Mouse (Mus musculus): ENCODE data around the gene Cmtm8. TPM values are rescaled to one million over a fixed set of nuclear protein-coding genes. Genes with fewer than 3 reads are reported as not detected.

The Cmtm8 gene
- polyA plus RNA-seq, 1 experiment: 15.4 TPM

GRCm38 (mm10) chr9:114747466-114747865, 96.5 kb downstream of the Cmtm8 start:
- Histone ChIP-seq H3K27me3 (ENCODE audit: control insufficient read depth, insufficient read depth, low read length) (no peaks in the 10 kb centered on the region), H3K4me1 (replicated peaks; ENCODE audit: control insufficient read depth, insufficient read depth, low read length) (peaks cover 7% of the 10 kb centered on the region), H3K36me3 (ENCODE audit: control insufficient read depth, insufficient read depth, low read length) (peaks cover 41% of the 10 kb centered on the region), H3K27ac (ENCODE audit: control insufficient read depth, insufficient read depth, low read length) (no peak overlapping the region; the same call in 1 of the 2 replicates), H3K4me3 (ENCODE audit: control insufficient read depth, insufficient read depth, low read length) (no peak overlapping the region)
- WGBS: 96% methylated on average over 12 of the region's 12 CpGs
- no peak for TF ChIP-seq CTCF (IDR thresholded peaks at IDR 0.05; ENCODE audit: borderline replicate concordance, control insufficient read depth, extremely low read depth, insufficient read depth, low read length, poor library complexity)
- no peak for TF ChIP-seq POLR2A (IDR thresholded peaks at IDR 0.05; ENCODE audit: control insufficient read depth, extremely low read depth, insufficient read depth, low read length, poor library complexity)
- DNase-seq: no peak

DNA sequence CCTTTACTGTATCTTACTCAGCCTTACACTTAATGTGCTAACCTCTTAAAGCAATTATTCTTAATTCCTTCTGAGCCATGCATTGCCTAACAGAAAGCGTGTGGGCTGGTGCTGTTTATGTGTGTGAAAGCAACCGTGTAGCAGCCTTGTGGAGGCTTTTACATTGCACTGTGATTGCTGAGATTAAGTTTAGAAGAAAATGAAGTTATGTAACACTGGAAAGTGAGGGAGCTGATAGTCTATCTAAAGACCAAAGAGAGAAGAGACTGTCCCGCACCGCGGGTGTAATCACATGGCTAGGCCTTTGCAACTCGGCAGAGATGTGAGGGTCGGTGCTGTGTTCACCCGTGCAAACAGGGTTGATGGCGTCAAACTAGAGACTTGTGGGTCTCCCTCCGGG, 96.9 kb downstream of the Cmtm8 start:
- no peak for TF ChIP-seq POLR2A (IDR thresholded peaks at IDR 0.05; ENCODE audit: control insufficient read depth, extremely low read depth, insufficient read depth, low read length, poor library complexity)
- no peak for TF ChIP-seq CTCF (IDR thresholded peaks at IDR 0.05; ENCODE audit: borderline replicate concordance, control insufficient read depth, extremely low read depth, insufficient read depth, low read length, poor library complexity)
- no peak overlapping the region for H3K4me3 ChIP-seq (ENCODE audit: control insufficient read depth, insufficient read depth, low read length)
- H3K4me1 ChIP-seq (replicated peaks; ENCODE audit: control insufficient read depth, insufficient read depth, low read length): peaks cover 8% of the 10 kb centered on the region
- no peak for DNase-seq
- no peak overlapping the region for H3K27ac ChIP-seq (ENCODE audit: control insufficient read depth, insufficient read depth, low read length)
- no peaks in the 10 kb centered on the region for H3K27me3 ChIP-seq (ENCODE audit: control insufficient read depth, insufficient read depth, low read length)
- H3K36me3 ChIP-seq (ENCODE audit: control insufficient read depth, insufficient read depth, low read length): peaks cover 41% of the 10 kb centered on the region
- WGBS: 94% methylated on average over 10 of the region's 10 CpGs

DNA sequence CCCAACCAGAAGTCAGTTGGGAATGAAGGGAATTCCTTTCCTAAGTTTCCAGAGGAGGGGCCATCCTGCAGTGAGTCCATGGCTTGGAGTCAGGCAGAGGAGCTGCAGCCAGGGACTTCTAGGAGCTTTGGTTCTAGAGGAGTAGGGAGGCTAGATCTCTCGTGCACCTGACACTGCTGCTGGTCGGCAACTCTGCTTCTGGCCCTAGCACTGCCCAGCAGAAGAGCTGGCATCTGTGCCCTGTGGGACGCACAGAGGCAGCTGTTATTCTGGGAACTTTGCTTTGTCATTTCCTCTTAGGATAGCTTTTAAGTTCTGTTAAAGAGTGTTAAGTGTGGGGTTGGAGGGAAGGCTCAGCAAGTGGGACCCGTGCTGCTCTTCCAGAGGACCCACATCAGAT, 98.3 kb downstream of the Cmtm8 start:
- no peak overlapping the region for H3K27ac ChIP-seq (ENCODE audit: control insufficient read depth, insufficient read depth, low read length)
- WGBS: 35% methylated on average over 4 of the region's 4 CpGs
- DNase-seq: no peak
- H3K4me1 ChIP-seq (replicated peaks; ENCODE audit: control insufficient read depth, insufficient read depth, low read length): peaks cover 10% of the 10 kb centered on the region
- TF ChIP-seq POLR2A (IDR thresholded peaks at IDR 0.05; ENCODE audit: control insufficient read depth, extremely low read depth, insufficient read depth, low read length, poor library complexity) (no peak), CTCF (IDR thresholded peaks at IDR 0.05; ENCODE audit: borderline replicate concordance, control insufficient read depth, extremely low read depth, insufficient read depth, low read length, poor library complexity) (no peak)
- H3K27me3 ChIP-seq (ENCODE audit: control insufficient read depth, insufficient read depth, low read length): no peaks in the 10 kb centered on the region
- peaks cover 41% of the 10 kb centered on the region for H3K36me3 ChIP-seq (ENCODE audit: control insufficient read depth, insufficient read depth, low read length)
- H3K4me3 ChIP-seq (ENCODE audit: control insufficient read depth, insufficient read depth, low read length): no peak overlapping the region

GRCm38 (mm10) chr9:114745163-114745562, 98.8 kb downstream of the Cmtm8 start:
- DNase-seq: no peak
- no peaks in the 10 kb centered on the region for H3K27me3 ChIP-seq (ENCODE audit: control insufficient read depth, insufficient read depth, low read length)
- H3K27ac ChIP-seq (ENCODE audit: control insufficient read depth, insufficient read depth, low read length): no peak overlapping the region
- H3K4me3 ChIP-seq (ENCODE audit: control insufficient read depth, insufficient read depth, low read length): no peak overlapping the region
- H3K4me1 ChIP-seq (replicated peaks; ENCODE audit: control insufficient read depth, insufficient read depth, low read length): peaks cover 13% of the 10 kb centered on the region
- no peak for TF ChIP-seq CTCF (IDR thresholded peaks at IDR 0.05; ENCODE audit: borderline replicate concordance, control insufficient read depth, extremely low read depth, insufficient read depth, low read length, poor library complexity)
- no peak for TF ChIP-seq POLR2A (IDR thresholded peaks at IDR 0.05; ENCODE audit: control insufficient read depth, extremely low read depth, insufficient read depth, low read length, poor library complexity)
- 96% methylated on average over 4 of the region's 4 CpGs for WGBS
- peaks cover 41% of the 10 kb centered on the region for H3K36me3 ChIP-seq (ENCODE audit: control insufficient read depth, insufficient read depth, low read length)

GRCm38 (mm10) chr9:114742731-114743130, 101.2 kb downstream of the Cmtm8 start:
- peak overlapping the region; percentile 93 for H3K27ac ChIP-seq (ENCODE audit: control insufficient read depth, insufficient read depth, low read length)
- H3K4me3 ChIP-seq (ENCODE audit: control insufficient read depth, insufficient read depth, low read length): 0 out of 2 replicates have a peak overlapping the region, but pooled peaks have one; percentile 4
- peaks cover 14% of the 10 kb centered on the region for H3K4me1 ChIP-seq (replicated peaks; ENCODE audit: control insufficient read depth, insufficient read depth, low read length)
- H3K27me3 ChIP-seq (ENCODE audit: control insufficient read depth, insufficient read depth, low read length): no peaks in the 10 kb centered on the region
- no peak for DNase-seq
- peaks cover 41% of the 10 kb centered on the region for H3K36me3 ChIP-seq (ENCODE audit: control insufficient read depth, insufficient read depth, low read length)
- WGBS: 6% methylated on average over 2 of the region's 2 CpGs
- TF ChIP-seq CTCF (IDR thresholded peaks at IDR 0.05; ENCODE audit: borderline replicate concordance, control insufficient read depth, extremely low read depth, insufficient read depth, low read length, poor library complexity) (no peak), POLR2A (IDR thresholded peaks at IDR 0.05; ENCODE audit: control insufficient read depth, extremely low read depth, insufficient read depth, low read length, poor library complexity) (no peak)

DNA sequence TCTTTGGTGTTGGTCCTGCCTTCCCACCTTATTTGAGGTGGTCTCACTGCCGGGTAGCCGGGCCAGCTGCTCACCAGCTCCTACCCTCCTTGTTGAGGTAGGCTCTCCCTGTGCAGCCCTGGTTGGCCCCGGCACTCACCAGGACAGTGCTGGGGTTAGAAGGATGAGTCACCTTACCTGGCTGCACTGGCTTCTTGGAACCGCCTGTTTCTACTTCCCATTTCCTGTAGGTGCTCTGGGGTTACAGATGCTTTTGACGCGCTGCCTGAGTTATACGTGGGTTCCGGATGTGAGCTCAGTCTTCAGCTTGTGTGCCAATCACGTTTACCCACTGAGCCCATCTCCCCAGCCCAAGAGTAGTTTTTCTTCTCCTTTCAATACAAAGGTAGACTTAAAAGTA, 103.6 kb downstream of the Cmtm8 start:
- Histone ChIP-seq H3K27me3 (ENCODE audit: control insufficient read depth, insufficient read depth, low read length) (no peaks in the 10 kb centered on the region), H3K4me1 (replicated peaks; ENCODE audit: control insufficient read depth, insufficient read depth, low read length) (peaks cover 14% of the 10 kb centered on the region), H3K4me3 (ENCODE audit: control insufficient read depth, insufficient read depth, low read length) (no peak overlapping the region), H3K36me3 (ENCODE audit: control insufficient read depth, insufficient read depth, low read length) (peaks cover 23% of the 10 kb centered on the region), H3K27ac (ENCODE audit: control insufficient read depth, insufficient read depth, low read length) (no peak overlapping the region)
- DNase-seq: no peak
- TF ChIP-seq POLR2A (IDR thresholded peaks at IDR 0.05; ENCODE audit: control insufficient read depth, extremely low read depth, insufficient read depth, low read length, poor library complexity) (no peak), CTCF (IDR thresholded peaks at IDR 0.05; ENCODE audit: borderline replicate concordance, control insufficient read depth, extremely low read depth, insufficient read depth, low read length, poor library complexity) (no peak)
- 87% methylated on average over 9 of the region's 9 CpGs for WGBS

Other genes with a start within 250 kb of the Cmtm8 start
- 42.6 and 45.2 TPM in 2 replicates for gene Cnot10, start 204.0 kb downstream of the Cmtm8 start, polyA plus RNA-seq (2012; rRNA removed)
- 20.8 and 23.5 TPM in 2 replicates for gene Dync1li1, start 155.4 kb downstream of the Cmtm8 start, polyA plus RNA-seq (2012; rRNA removed)
- 72.4 and 76.2 TPM in 2 replicates for gene Cmtm6, start 113.0 kb downstream of the Cmtm8 start, polyA plus RNA-seq (2012; rRNA removed)
- 781 and 799 TPM in 2 replicates for gene Cmtm7, start 62.3 kb downstream of the Cmtm8 start, polyA plus RNA-seq (2012; rRNA removed)
- 22.0 TPM in 2 replicates for gene Gpd1l, start 89.8 kb upstream of the Cmtm8 start, polyA plus RNA-seq (2012; rRNA removed)
- 10.3 and 11.4 TPM in 2 replicates for gene Osbpl10, start 134.4 kb upstream of the Cmtm8 start, polyA plus RNA-seq (2012; rRNA removed)
- gene Rps27rt, start 138.6 kb upstream of the Cmtm8 start, polyA plus RNA-seq (2012; rRNA removed): 57.0 and 85.5 TPM in 2 replicates

All from thymus, adult 2 months (tissue).